ENCODE assay signal across 8 mouse cellular contexts in the genomic region with DNA sequence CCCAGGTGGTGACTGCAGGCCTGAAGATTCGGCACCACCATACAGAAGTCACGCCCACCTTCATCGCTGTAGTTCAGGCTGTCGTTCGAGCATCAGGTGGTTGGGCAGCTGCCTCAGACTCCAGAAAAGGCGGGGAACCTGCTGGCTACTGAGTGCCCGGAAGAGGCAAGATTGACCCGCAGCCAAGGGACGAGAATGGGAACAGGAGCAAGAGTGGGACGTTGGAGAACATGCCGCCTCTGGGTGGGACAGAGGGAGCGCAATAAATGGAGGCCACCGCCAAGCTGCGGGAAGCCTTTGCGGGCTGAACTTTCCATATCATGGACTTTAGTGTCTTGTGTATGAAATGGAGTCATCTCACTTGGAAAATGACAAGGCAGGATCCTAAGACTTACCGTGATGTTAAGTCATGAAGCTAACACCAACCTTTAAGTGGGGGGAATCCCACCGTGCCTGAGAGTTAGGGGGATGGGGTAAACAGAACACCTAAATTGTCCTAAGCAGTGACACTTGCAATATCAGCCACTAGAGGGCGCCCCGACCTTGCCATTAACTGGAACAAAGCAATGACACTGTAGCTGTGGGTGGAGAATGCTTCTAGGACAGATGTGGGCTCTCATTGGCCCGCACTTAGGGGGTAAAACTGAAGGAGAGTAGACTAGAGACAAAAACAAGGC. TPM values are rescaled to one million over a fixed set of nuclear protein-coding genes. Genes with fewer than 3 reads are reported as not detected.
DNase-seq lines count a peak whose midpoint lies in the region; ATAC-seq and TF ChIP-seq lines count a peak whose summit lies in the region.

No protein-coding gene starts in this region.

- peaks cover 13% of the 10 kb centered on the region for H3K27me3 ChIP-seq in Patski
- no peaks in the 10 kb centered on the region for H3K27me3 ChIP-seq in hindbrain, embryonic 14.5 days (ENCODE audit: control insufficient read depth, insufficient read depth, low read length)

- H3K4me1 ChIP-seq in hindbrain, embryonic 14.5 days (replicated peaks; ENCODE audit: control insufficient read depth, insufficient read depth, low read length): no peaks in the 10 kb centered on the region

- 0 out of 2 replicates have a peak overlapping the region, but pooled peaks have one; percentile 22 for H3K27ac ChIP-seq in hindbrain, embryonic 14.5 days

- no peak overlapping the region for H3K4me3 ChIP-seq in hindbrain, embryonic 14.5 days (replicated peaks; ENCODE audit: low read length)

- peak; percentile 94 for TF ChIP-seq CTCF in Patski (IDR thresholded peaks at IDR 0.05)

- ATAC-seq in Patski: peak; percentile 61
- ATAC-seq in hindbrain, embryonic 14.5 days (ENCODE audit: low FRiP score): peak; percentile 86

- H3K36me3 ChIP-seq in hindbrain, embryonic 14.5 days (replicated peaks; ENCODE audit: control insufficient read depth, insufficient read depth): no peaks in the 10 kb centered on the region

- H3K9ac ChIP-seq in hindbrain, embryonic 14.5 days: no peak overlapping the region

- DNase-seq in Patski (ENCODE audit: low read depth, low spot score): peak; percentile 31
- DNase-seq in cerebellum, postnatal 14 days: peak; percentile 94 to 96
- DNase-seq in frontal cortex, postnatal 25 days (ENCODE audit: low spot score in 2 of 2): peak; percentile 90 to 91
- peak; percentile 96 for DNase-seq in hindbrain, embryonic 14.5 days (ENCODE audit: low spot score)
- peak; percentile 90 to 99 for DNase-seq in layer of hippocampus, postnatal 25 days (ENCODE audit: extremely low spot score in 1 of 2, low spot score in 1 of 2)
- DNase-seq in lung, postnatal 36 days: peak; percentile 97
- peak; percentile 83 for DNase-seq in retina, postnatal 7 days (ENCODE audit: low read depth, low spot score)
- peak; percentile 74 to 86 for DNase-seq in urinary bladder, adult 18-20 months (ENCODE audit: low spot score in 2 of 2)

- peak overlapping the region; percentile 28; the same call in 1 of the 2 replicates for H3K4me2 ChIP-seq in hindbrain, embryonic 14.5 days (replicated peaks)

- H3K9me3 ChIP-seq in hindbrain, embryonic 14.5 days (ENCODE audit: control insufficient read depth, low read length): no peaks in the 10 kb centered on the region

- CTCF ChIA-PET in Patski (lab: Charles Lee): interaction anchor here (0.7 to 3.4 kb wide), 17 partner anchors 8 to 366 kb away, joined by 3 to 14 read pairs (median 4); no protein-coding TSS in a partner anchor

- POLR2A ChIA-PET in Patski (lab: Charles Lee): no interaction called here

- WGBS in hindbrain, embryonic 14.5 days: 15% methylated on average over 20 of the region's 20 CpGs

- in situ Hi-C loops in Patski (cut with MboI; ENCODE audit: low pct_unique_long_range_greater_than_20kb): loop anchor here (5.0 kb wide), 4 partner anchors 51 to 366 kb away; a partner anchor contains a TSS

RNA-seq across cellular contexts. Expression of a gene that starts 3.1 kb away (rescaled TPM):
- not detected for polyA plus RNA-seq in Patski (2021)
- 2.1 and 2.7 TPM in 2 replicates for polyA plus RNA-seq in hindbrain, embryonic 14.5 days (2014; fragmentation: Nextera tagmentation; extraction: Ambion mirVana)
- 1 to 10 TPM; 3.3 to 3.8 TPM for total RNA-seq in layer of hippocampus, postnatal 25 days (2021)

RNA-seq across cellular contexts. Expression of a gene that starts 24.6 kb away (rescaled TPM):
- polyA plus RNA-seq in Patski (2021): 2.1 TPM
- 1.6 and 1.7 TPM in 2 replicates for polyA plus RNA-seq in hindbrain, embryonic 14.5 days (2014; fragmentation: Nextera tagmentation; extraction: Ambion mirVana)
- 1 to 10 TPM; 3.4 to 3.5 TPM for total RNA-seq in layer of hippocampus, postnatal 25 days (2021)

RNA-seq across cellular contexts. Expression of a gene that starts 25.9 kb away (rescaled TPM):
- 2.0 TPM for polyA plus RNA-seq in Patski (2021)
- polyA plus RNA-seq in hindbrain, embryonic 14.5 days (2014; fragmentation: Nextera tagmentation; extraction: Ambion mirVana): 34.5 and 43.5 TPM in 2 replicates
- 10 to 100 TPM in 1 of 2 experiments, 1 to 10 TPM in 1; 9.7 to 10.7 TPM for total RNA-seq in layer of hippocampus, postnatal 25 days (2021)

RNA-seq across cellular contexts. Expression of a gene that starts 57.8 kb away (rescaled TPM):
- polyA plus RNA-seq in Patski (2021): 0.15 TPM
- 6.9 and 7.3 TPM in 2 replicates for polyA plus RNA-seq in hindbrain, embryonic 14.5 days (2014; fragmentation: Nextera tagmentation; extraction: Ambion mirVana)
- 1 to 10 TPM; 1.4 to 1.6 TPM for total RNA-seq in layer of hippocampus, postnatal 25 days (2021)

Comparison
In these comparisons a context has a peak if more than half of its experiments do, and no peak if none do; other contexts are left out.
1. DNase-seq: peak in every context shown above with its lines; median percentile 97 in lung, postnatal 36 days; 96 in hindbrain, embryonic 14.5 days; 95 in cerebellum, postnatal 14 days; 94 in layer of hippocampus, postnatal 25 days; 90 in frontal cortex, postnatal 25 days; 83 in retina, postnatal 7 days; 80 in urinary bladder, adult 18-20 months; 31 in Patski.
2. RNA of a gene that starts 25.9 kb away (polyA plus RNA-seq): 34.5 to 43.5 TPM in hindbrain, embryonic 14.5 days; 2.0 TPM in Patski (single experiment); every median in the first group is over 10 times any median in the second.